Mouse (Mus musculus) liver, adult 2 months (tissue): ENCODE measurements at regions not wholly inside any gene's neighbourhood (a gene's known extent, or its start where the extent isn't known, plus 50 kb on each side); places are given as distances from the start of the nearest gene placed in this dataset.

ENCODE experiments used
- CTCF ChIP-seq: fragments of 200-500 bp; IDR thresholded peaks from 2 replicates; pipeline ENCODE4 v1.5.1; 2011; ENCODE audit warnings: low read depth, low read length, control low read depth
- POLR2A ChIP-seq: fragments of 200-500 bp; IDR thresholded peaks from 2 replicates; pipeline ENCODE4 v1.6.1; 2011; ENCODE audit warnings: low read length, control low read depth; ENCODE audit not compliant: insufficient read depth; ENCODE audit errors: extremely low read depth

GRCm38 (mm10) chr5:136633901-136634300, 59.0 kb upstream of the Myl10 start:
- TF ChIP-seq CTCF (no peak), POLR2A (no peak)
